Mouse (Mus musculus): ENCODE data around the gene Gm11634. TPM values are rescaled to one million over a fixed set of nuclear protein-coding genes. Genes with fewer than 3 reads are reported as not detected.
A peak's percentile ranks its signal among the peaks of the same experiment; 100 is the strongest.

Gene Gm11634
- polyA plus RNA-seq, 1 experiment from 2014 or later, result not detected

DNA sequence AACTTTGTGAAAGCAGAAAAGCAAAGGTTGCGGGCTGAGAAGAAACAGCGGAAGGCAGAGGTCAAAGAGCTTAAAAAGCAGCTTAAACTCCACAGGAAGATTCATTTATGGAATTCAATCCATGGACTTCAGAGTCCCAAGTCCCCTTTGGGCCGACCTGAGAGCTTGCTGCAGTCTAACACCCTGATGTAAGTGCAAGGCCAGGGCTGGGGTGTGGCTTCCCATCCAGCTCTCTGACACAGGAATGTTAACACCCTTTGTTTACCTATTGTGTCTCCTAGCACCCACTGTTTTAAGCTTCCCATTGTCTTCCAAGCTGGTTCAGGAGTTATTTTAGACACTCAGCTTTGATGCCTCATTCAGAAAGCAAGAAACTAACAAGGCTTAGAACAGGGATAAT is 30.6 kb downstream of the Gm11634 start:
- no peak for DNase-seq (ENCODE audit: low spot score)

DNA sequence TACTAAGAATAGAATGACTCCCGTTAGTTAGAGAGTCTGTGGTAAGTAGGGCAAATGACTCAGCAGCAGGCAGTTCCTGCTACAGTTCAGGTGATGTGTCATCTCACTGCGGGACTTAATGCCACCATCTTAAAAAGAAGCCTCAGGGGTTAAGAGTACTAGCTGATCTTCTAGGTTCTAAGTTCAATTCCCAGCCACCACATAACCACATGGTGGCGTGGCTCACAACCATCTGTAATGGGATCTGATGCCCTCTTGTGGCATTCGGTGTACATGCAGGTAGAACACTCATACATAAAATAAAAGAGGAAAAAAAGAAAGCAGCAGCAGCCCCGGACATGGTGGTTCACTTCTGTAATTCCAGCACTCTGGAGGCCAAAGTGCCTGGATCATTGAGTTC is 36.7 kb downstream of the Gm11634 start:
- peak; percentile 78 for DNase-seq (ENCODE audit: low spot score)

DNA sequence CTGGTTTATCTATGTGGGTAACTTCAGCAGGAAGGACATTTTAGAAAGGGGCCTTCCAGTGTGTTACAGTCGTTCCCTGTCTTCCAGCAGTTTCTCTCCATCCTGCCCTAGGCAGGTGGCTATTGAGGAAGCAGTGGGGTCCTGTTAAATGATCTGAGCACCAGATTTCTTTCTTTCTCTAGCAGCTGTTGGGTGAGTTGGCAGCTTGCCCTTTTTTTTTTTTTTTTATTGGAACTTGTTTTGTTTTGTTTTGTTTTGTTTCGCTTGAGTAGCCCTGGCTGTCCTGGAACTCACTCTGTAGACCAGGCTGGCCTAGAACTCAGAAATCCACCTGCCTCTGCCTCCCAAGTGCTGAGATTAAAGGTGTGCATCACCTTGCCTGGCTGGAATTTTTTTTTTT is 42.1 kb downstream of the Gm11634 start:
- DNase-seq (ENCODE audit: low spot score), result no peak

DNA sequence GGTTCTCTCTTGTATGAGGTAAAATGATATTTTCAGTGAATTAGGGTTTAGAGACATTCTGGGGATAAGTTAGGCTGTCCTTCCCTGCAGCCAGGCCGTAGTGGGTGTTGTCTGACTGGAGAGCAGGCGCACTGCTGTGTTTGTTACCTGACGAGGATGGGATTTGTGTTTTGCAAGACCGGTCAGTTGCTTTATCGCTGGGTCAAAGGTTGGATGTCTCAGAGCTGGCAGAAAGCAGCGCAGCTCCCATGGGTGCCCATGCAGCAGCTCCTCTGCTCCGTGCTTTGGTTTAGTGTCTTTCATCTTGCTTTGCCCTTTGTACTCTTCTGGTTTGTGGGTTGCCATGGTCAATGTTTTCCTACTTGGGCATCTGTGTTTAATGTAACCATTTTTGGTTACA is 42.5 kb downstream of the Gm11634 start:
- no peak for DNase-seq (ENCODE audit: low spot score)

DNA sequence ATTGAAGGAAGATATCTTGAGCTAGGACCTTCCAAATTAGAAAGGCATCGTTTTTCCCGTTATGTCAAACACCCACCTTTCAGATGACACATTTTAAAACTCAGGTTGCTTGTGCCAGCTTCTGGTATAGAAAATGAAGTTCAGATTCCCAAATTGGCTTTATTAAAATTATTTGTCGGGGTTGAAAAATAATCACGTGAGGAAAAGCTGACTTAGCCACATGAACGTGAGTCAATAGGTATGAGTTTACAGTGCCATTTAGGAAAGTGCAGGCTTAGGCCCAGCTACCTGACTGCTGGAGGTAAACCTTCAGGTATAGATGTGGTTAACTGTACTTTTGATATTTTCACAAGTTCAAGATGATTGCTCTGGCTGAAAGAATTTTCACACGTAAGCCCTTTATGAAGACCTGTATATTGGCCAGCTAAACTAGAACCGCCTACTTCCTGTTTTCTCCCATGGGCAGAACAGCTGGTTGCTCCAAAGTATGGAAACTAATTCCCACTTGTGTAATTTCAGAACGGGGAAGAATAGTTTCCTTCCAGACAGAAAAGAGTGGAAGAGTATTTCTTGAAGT is 45.6 kb downstream of the Gm11634 start:
- no peak for DNase-seq (ENCODE audit: low spot score)

DNA sequence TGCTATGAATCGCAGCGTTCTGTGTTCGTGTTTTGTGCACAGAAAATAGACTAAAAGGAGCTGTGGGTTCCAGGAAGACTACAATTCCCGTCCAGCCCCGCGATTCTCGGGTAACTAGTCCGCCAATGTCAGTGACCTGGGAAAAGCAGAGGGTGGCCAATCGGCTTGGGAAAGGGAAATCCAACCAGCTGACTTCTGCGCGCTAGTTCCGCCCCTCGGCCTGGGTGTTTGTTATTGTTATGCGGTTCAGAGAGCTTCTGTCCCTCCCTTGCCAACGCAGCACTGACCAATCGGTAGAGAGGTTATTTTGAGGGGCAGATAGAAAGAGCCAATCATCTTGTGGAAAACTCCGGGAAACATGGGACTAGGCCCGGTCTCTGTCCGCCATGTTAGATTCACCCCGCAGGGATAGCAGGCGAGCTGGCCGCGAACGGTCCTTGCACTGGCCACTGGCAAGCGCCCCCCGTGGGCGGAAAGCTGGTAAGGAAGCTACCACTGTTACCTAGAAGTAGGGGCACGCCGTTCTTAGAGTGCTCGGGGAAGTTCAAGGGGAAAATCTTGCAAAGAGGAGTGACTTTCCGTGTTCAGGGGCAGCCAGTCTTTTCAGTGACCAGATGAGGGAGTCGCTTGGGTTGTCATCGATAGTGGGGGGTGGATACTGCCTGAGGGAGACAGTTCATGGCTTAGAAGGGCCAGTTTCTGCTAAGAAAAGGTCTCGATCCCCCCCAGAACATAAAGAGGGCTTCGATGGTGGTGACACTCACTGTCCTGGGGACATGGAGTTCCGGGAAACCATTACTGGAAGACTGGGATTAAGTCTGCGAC is 46.4 kb downstream of the Gm11634 start:
- DNase-seq (ENCODE audit: low spot score), result peak; percentile 99

DNA sequence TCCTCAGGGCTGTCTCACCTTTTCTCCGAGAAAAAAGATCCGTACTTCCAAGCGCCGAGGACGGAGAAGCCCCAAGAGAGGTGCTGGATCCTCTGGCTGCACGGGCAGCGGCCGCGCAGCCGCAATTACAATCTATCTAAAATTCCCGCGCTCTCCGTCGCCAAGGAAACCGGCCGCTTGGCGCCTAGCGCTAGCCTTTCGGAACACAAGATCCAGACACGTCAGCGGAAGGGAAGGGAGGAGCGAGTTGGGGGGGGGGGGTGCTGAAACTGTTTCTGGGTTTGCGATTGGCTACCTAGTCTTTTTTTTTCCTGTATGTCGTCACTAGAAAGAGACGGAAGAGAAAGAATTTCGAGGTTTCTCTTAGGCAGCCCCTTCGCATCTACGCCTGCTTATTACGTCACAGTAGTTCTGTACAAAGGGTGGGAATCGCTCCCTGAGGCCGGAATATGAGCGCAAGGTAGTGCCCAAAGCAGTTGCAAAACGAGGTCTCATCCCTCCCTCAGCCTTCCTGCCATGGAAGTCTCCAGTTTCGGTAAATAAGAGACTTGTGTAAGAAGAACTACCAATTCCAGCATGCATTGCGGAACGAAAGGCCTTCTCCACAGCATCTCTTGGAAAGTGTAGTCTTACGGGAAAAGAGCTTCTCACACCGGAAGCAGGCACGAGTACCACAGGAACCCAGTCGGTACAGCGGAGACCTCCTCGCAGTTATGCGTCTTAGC is 47.1 kb downstream of the Gm11634 start, which contains the start of the genes Brca1 and Nbr1:
Brca1 (minus strand) TSS at position 205 of the 725 bp plus-strand sequence.
Nbr1 (plus strand) TSS at position 399 of the 725 bp plus-strand sequence.
- DNase-seq (ENCODE audit: low spot score), result peak; percentile 97

DNA sequence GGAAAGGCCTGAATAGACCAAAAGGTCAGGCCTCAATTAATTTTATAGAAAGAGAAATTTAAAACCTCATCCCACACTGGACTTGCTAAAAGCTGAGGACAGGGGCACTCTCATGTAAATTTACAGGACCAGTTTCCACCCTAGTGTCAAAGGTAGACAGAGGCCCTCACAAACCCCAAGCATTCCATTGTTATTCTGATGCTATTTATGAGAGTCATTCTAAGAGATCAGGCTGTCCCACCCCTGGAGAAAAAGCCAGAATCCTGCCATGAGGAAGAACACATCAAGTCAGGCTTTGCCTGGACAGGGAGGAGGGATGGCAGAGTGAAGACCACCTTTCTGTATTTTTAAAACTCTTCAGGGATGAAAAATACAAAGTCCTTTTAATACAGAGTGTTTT is 50.5 kb downstream of the Gm11634 start:
- DNase-seq (ENCODE audit: low spot score), result no peak

DNA sequence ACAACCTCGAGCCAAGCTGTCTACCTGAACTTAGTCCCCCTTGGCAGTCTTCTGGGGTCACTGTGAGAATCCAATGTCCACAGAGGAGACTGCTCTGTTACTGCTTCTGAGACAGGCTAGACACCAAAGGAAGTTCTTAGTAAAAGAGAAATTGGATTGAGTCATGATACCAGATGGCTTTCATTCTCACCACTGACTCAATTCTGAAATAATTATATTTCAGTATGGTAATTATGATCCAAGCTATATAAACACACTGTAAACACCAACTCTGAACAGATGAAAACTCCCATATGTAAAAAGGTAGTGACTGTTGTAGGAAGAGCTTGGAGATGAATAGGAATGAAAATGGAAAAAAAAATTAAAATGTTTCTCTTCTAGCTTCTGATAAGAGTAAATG is 54.9 kb downstream of the Gm11634 start:
- DNase-seq (ENCODE audit: low spot score), result no peak

Other genes starting within 250 kb of the Gm11634 start
- gene G6pc, start 231.7 kb downstream of the Gm11634 start, polyA plus RNA-seq (2015; fragmentation: Nextera tagmentation; extraction: Ambion mirVana), result 0.07 and 0.17 TPM in 2 replicates
- gene Aarsd1, start 181.6 kb downstream of the Gm11634 start, polyA plus RNA-seq (2015; fragmentation: Nextera tagmentation; extraction: Ambion mirVana), result 67.6 and 70.6 TPM in 2 replicates
- gene Gm27029, start 174.5 kb downstream of the Gm11634 start, polyA plus RNA-seq (2015; fragmentation: Nextera tagmentation; extraction: Ambion mirVana), result 1.5 and 2.2 TPM in 2 replicates
- 13.2 and 16.1 TPM in 2 replicates for gene Rundc1, start 174.2 kb downstream of the Gm11634 start, polyA plus RNA-seq (2015; fragmentation: Nextera tagmentation; extraction: Ambion mirVana)
- 1.8 TPM in 2 replicates for gene Ptges3l, start 173.9 kb downstream of the Gm11634 start, polyA plus RNA-seq (2015; fragmentation: Nextera tagmentation; extraction: Ambion mirVana)
- gene Rpl27, start 157.0 kb downstream of the Gm11634 start, polyA plus RNA-seq (2015; fragmentation: Nextera tagmentation; extraction: Ambion mirVana), result 550 and 596 TPM in 2 replicates
- 86.4 and 87.4 TPM in 2 replicates for gene Ifi35, start 150.8 kb downstream of the Gm11634 start, polyA plus RNA-seq (2015; fragmentation: Nextera tagmentation; extraction: Ambion mirVana)
- 3.7 and 4.6 TPM in 2 replicates for gene Rnd2, start 134.3 kb downstream of the Gm11634 start, polyA plus RNA-seq (2015; fragmentation: Nextera tagmentation; extraction: Ambion mirVana)
- gene Vat1, start 133.0 kb downstream of the Gm11634 start, polyA plus RNA-seq (2015; fragmentation: Nextera tagmentation; extraction: Ambion mirVana), result 24.7 and 25.3 TPM in 2 replicates
- 9.1 and 9.8 TPM in 2 replicates for gene Brca1, start 47.3 kb downstream of the Gm11634 start, polyA plus RNA-seq (2015; fragmentation: Nextera tagmentation; extraction: Ambion mirVana)
- gene Nbr1, start 47.1 kb downstream of the Gm11634 start, polyA plus RNA-seq (2015; fragmentation: Nextera tagmentation; extraction: Ambion mirVana), result 39.8 and 40.2 TPM in 2 replicates
- gene Tmem106a, start 17.0 kb downstream of the Gm11634 start, polyA plus RNA-seq (2015; fragmentation: Nextera tagmentation; extraction: Ambion mirVana), result 7.9 and 9.2 TPM in 2 replicates
- gene Rdm1, start 27.9 kb upstream of the Gm11634 start, polyA plus RNA-seq (2015; fragmentation: Nextera tagmentation; extraction: Ambion mirVana), result 44.5 and 46.0 TPM in 2 replicates
- 3.0 and 3.1 TPM in 2 replicates for gene Arl4d, start 66.3 kb upstream of the Gm11634 start, polyA plus RNA-seq (2015; fragmentation: Nextera tagmentation; extraction: Ambion mirVana)
- 42.9 and 53.5 TPM in 2 replicates for gene Dhx8, start 133.7 kb upstream of the Gm11634 start, polyA plus RNA-seq (2015; fragmentation: Nextera tagmentation; extraction: Ambion mirVana)
- gene Etv4, start 186.1 kb upstream of the Gm11634 start, polyA plus RNA-seq (2015; fragmentation: Nextera tagmentation; extraction: Ambion mirVana), result 1.5 and 2.0 TPM in 2 replicates

Measured in thymus, postnatal 0 days (tissue).